Mouse (Mus musculus) intestine, embryonic 14.5 days (tissue): Measurements from ENCODE around the gene Arid1b. TPM values are rescaled to one million over a fixed set of nuclear protein-coding genes. Genes with fewer than 3 reads are reported as not detected.

Experiments
- ATAC-seq: fragments of 200-750 bp; cut with Nextera tagmentation; replicated peaks from 2 replicates; pipeline ENCODE4 v1.8.0; 2017; ENCODE audit warnings: low read depth, moderate number of reproducible peaks, moderate TSS enrichment, moderate library complexity; ENCODE audit not compliant: low FRiP score, low TSS enrichment
- DNase-seq: peaks from one replicate; pipeline ENCODE4 v3.0.0-alpha.2; 2018; ENCODE audit warnings: low spot score
- H3K27ac ChIP-seq: fragments of 300-500 bp; sonication (generic); 2 replicates; pipeline ENCODE4 v1.5.1; 2014; ENCODE audit warnings: low read depth, mild to moderate bottlenecking, control low read depth
- H3K27me3 ChIP-seq: fragments of 300-500 bp; sonication (generic); replicated peaks from 2 replicates; pipeline ENCODE4 v1.6.1; 2014; ENCODE audit warnings: low read length, control low read depth; ENCODE audit not compliant: control insufficient read depth, insufficient read depth
- H3K36me3 ChIP-seq: fragments of 300-500 bp; sonication (generic); 2 replicates; pipeline ENCODE4 v1.6.1; 2014; ENCODE audit warnings: low read length, control low read depth; ENCODE audit not compliant: control insufficient read depth, insufficient read depth
- H3K4me1 ChIP-seq: fragments of 300-500 bp; sonication (generic); replicated peaks from 2 replicates; pipeline ENCODE4 v1.6.1; 2014; ENCODE audit warnings: low read length, control low read depth, mixed read lengths; ENCODE audit not compliant: control insufficient read depth, insufficient read depth
- H3K4me2 ChIP-seq: fragments of 300-500 bp; sonication (generic); 2 replicates; pipeline ENCODE4 v1.6.1; 2014; ENCODE audit warnings: low read length
- H3K4me3 ChIP-seq: fragments of 300-500 bp; sonication (generic); 2 replicates; pipeline ENCODE4 v1.5.1; 2014; ENCODE audit warnings: low read depth, low read length, control low read depth, mixed read lengths
- H3K9ac ChIP-seq: fragments of 300-500 bp; sonication (generic); 2 replicates; pipeline ENCODE4 v1.6.1; 2014; ENCODE audit warnings: mild to moderate bottlenecking, low read length
- H3K9me3 ChIP-seq: fragments of 300-500 bp; sonication (generic); 2 replicates; pipeline ENCODE4 v1.6.1; 2016; ENCODE audit warnings: low read length, control low read depth; ENCODE audit not compliant: control insufficient read depth
- WGBS: fragments of 180-500 bp; shearing (Covaris S2); extraction: QIAGEN DNeasy Blood & Tissue Kit; methylation state at CpG from one replicate; pipeline ENCODE4 v1.1.7; 2014; 5-methylcytosine and 5-hydroxymethylcytosine counted together
- polyA plus RNA-seq: library from polyadenylated mRNA; unstranded; fragments of >200 nt; fragmentation: Nextera tagmentation; extraction: Ambion mirVana; gene quantifications from 2 replicates; pipeline ENCODE4 v1.2.1, GENCODE M21; 2014

The Arid1b gene
- polyA plus RNA-seq, 1 experiment from 2014 or later = 16.4 TPM

DNA sequence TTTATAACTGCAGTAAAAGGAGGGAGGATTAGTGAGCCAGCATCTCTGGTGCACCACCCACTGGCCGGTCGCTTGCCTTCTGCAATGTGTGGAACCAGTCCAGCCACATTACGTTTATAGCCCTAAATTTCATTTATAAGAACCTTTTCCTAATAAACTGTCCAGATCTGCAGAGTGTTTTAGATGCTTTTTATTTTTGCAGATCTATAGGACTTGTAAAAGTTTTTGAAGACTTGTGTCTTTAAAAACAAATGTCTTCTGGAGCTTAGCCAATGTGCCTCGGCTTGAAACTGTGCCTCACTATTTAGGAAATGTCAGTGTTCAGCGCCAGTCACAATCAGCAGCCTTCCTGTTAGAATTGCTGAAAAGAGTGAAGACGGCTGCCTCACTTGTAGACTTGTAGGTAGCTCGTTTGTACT lies 211.0 kb downstream of the Arid1b start:
- H3K27me3 ChIP-seq = no peaks in the 10 kb centered on the region
- 53% methylated on average over 7 of the region's 7 CpGs for WGBS
- H3K9me3 ChIP-seq = no peaks in the 10 kb centered on the region
- ATAC-seq (0 out of 2 replicates have a peak, but pooled peaks have one; percentile 21), DNase-seq (no peak)
- H3K4me3 ChIP-seq = no peak overlapping the region
- H3K27ac ChIP-seq = no peak overlapping the region
- H3K36me3 ChIP-seq = no peaks in the 10 kb centered on the region
- no peak overlapping the region for H3K9ac ChIP-seq
- no peak overlapping the region for H3K4me2 ChIP-seq
- peaks cover 26% of the 10 kb centered on the region for H3K4me1 ChIP-seq

DNA sequence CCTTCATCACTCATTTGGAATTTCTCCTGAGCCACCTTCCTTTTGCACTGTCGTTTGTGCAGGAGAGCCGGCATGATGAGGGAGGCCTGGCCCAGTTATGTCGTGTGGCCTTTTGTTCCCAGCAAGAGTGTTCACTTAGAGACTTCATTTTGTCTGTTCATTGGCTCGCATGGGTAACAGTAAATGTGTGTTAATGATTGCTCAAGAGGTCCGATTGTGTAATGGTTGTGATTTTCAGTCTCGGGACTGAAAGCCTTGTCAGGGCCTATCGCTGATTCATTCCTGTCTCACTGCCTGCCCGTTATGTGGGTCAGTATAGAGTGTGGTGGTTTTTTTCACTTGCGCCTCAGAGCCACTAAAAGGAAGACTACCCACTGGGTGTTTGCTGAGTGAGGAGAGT lies 212.6 kb downstream of the Arid1b start:
- ATAC-seq (no peak), DNase-seq (no peak)
- Histone ChIP-seq H3K9me3 (no peaks in the 10 kb centered on the region), H3K9ac (no peak overlapping the region), H3K4me2 (no peak overlapping the region), H3K36me3 (no peaks in the 10 kb centered on the region), H3K27me3 (no peaks in the 10 kb centered on the region), H3K27ac (no peak overlapping the region), H3K4me3 (no peak overlapping the region), H3K4me1 (peaks cover 40% of the 10 kb centered on the region)
- 72% methylated on average over 9 of the region's 9 CpGs for WGBS

DNA sequence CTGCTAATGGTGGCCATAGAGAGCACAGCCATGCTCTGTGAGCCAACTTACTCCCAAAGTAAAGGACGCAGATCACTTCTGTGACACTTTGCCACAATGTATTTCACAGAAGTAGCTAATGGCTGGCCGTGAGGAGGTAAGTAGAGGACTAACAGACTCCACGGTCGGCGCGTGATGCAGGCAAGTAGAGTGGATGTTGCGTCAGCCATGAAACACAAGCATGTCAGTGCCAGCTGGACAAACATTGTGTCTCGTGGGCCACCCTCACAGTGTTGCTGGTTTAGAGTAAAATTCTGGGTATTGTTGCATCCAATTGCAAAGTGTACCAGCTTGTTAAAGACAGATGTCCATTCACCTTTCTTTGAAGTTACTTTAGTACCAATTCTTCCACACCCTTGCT lies 213.7 kb downstream of the Arid1b start:
- no peak overlapping the region for H3K27ac ChIP-seq
- peaks cover 36% of the 10 kb centered on the region for H3K4me1 ChIP-seq
- WGBS = 96% methylated on average over 8 of the region's 8 CpGs

DNA sequence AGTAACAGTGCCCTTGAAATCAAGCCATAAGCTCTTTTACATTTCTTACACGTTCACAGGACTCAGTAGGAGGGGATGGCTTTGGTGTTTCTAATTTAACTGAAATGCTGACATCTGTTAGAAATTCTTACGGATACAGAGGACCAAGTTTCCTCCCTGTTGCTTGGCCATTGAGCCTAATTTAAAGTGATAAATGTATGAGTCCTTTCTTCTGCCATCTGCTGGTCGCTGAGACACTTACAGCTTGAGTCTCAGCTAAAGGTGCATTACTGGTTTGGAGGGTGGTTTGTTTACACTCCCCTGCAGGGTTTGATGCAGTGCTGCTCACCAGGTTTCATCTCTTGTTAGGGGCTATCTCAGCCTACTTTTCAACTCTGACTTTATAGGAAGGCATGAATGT lies 214.2 kb downstream of the Arid1b start:
- no peak for ATAC-seq
- no peak for DNase-seq
- H3K4me3 ChIP-seq = no peak overlapping the region
- no peaks in the 10 kb centered on the region for H3K27me3 ChIP-seq
- H3K9ac ChIP-seq = no peak overlapping the region
- peaks cover 34% of the 10 kb centered on the region for H3K4me1 ChIP-seq
- WGBS = 37% methylated on average over 3 of the region's 3 CpGs
- H3K9me3 ChIP-seq = no peaks in the 10 kb centered on the region
- H3K27ac ChIP-seq = no peak overlapping the region
- no peaks in the 10 kb centered on the region for H3K36me3 ChIP-seq
- H3K4me2 ChIP-seq = no peak overlapping the region

More for the DNA sequence above, 213.7 kb downstream of the Arid1b start:
- Histone ChIP-seq H3K4me3 (no peak overlapping the region), H3K27me3 (no peaks in the 10 kb centered on the region), H3K36me3 (no peaks in the 10 kb centered on the region), H3K9me3 (no peaks in the 10 kb centered on the region), H3K9ac (no peak overlapping the region), H3K4me2 (no peak overlapping the region)
- no peak for DNase-seq
- no peak for ATAC-seq

DNA sequence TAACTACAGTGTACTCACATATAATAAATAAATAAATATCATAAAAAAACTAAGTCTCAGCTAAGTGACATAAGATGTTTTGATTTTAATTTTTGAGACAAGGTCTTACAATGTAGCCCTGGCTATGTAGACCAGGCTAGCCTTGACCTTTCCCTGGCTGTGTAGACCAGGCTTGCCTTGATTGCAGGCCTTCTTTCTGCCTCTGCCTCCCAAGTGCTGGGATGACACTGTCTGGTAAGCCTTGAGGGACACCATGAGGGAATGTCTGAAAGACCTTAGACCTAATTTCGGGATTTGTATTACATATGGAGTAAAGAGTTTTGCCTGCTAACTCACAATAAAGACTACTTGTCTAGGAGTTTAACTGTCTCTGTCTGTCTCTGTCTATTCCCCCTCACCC lies 214.9 kb downstream of the Arid1b start:
- DNase-seq (no peak), ATAC-seq (no peak)
- Histone ChIP-seq H3K4me3 (no peak overlapping the region), H3K4me1 (peaks cover 34% of the 10 kb centered on the region), H3K9me3 (no peaks in the 10 kb centered on the region), H3K27ac (no peak overlapping the region), H3K36me3 (no peaks in the 10 kb centered on the region), H3K27me3 (no peaks in the 10 kb centered on the region), H3K4me2 (no peak overlapping the region), H3K9ac (no peak overlapping the region)
- 97% methylated on average over 1 of the region's 1 CpGs for WGBS

DNA sequence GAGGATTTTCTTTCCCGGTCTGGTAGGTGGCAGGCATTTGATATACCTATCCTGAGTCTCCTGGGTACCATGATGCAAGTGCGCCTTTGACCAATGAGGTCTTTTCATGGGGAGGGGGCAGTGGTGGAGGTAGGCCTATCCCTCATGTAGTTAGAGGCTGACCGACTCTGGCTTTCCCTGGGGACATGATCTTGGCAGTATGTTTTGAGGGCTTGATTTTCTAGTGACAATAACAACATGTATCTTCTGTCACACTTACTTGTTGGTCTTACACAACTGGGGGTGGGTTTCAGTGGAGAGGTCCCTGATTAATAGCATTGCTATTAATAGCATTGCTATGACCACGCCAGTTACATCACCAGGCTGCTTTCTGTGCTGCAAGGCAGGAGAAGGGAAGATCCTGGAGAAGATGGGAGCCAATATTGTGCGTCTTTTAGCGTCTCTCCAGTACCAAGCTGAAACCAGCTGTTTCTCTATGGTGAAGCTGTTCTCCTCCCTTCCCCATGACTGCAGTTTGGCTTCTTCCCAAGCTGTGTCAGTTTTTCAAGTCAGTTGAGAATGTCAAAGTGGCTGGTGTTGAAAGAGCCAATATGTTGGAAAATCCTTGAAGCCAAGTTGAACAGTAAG lies 216.1 kb downstream of the Arid1b start:
- Histone ChIP-seq H3K9me3 (no peaks in the 10 kb centered on the region), H3K36me3 (no peaks in the 10 kb centered on the region), H3K27me3 (no peaks in the 10 kb centered on the region), H3K4me1 (peaks cover 27% of the 10 kb centered on the region), H3K9ac (no peak overlapping the region), H3K4me2 (no peak overlapping the region), H3K27ac (peak overlapping the region; percentile 16; the same call in 1 of the 2 replicates), H3K4me3 (no peak overlapping the region)
- DNase-seq (no peak), ATAC-seq (no peak)
- 66% methylated on average over 6 of the region's 6 CpGs for WGBS

DNA sequence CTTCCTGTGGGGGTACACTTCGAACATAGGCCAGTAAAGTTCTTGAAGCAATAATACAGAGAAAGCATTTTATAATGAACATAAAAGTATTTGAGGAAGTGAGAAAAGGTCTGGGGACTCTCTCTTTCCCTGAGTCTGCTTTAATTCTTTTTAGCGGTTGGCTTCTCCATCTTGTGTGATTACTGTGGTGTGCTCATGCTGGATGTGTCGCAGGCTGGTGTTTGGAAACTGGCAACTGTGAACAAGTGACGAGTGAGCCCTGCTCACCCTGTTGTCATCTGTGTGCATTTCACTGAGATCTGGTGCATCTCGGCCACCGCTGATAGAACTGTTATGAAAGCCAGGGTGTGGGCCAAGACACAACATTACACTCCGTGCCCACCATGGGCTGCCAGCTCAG lies 216.8 kb downstream of the Arid1b start:
- Histone ChIP-seq H3K27ac (no peak overlapping the region), H3K4me3 (no peak overlapping the region), H3K36me3 (no peaks in the 10 kb centered on the region), H3K9me3 (no peaks in the 10 kb centered on the region), H3K27me3 (no peaks in the 10 kb centered on the region), H3K4me1 (peaks cover 27% of the 10 kb centered on the region), H3K4me2 (no peak overlapping the region), H3K9ac (no peak overlapping the region)
- DNase-seq (no peak), ATAC-seq (no peak)
- 90% methylated on average over 7 of the region's 7 CpGs for WGBS

DNA sequence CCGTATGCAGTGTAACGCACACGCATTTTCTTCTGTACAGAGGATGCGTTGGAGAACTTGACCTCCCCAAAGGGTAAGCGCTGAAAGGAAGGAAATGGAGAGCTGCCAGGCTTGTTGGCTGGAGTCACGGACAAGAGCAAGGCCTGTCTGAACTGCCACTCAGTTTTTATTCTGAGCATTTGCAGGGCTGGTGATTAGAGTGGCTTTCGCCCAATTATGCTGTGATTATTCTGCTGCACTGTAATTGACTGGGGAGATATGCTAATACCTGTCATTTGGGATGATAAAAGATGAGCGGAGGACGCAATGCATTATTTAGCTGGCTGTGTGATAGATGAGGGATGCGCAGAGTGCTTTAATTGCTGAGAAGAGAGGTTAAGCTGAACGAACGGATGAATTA lies 218.0 kb downstream of the Arid1b start:
- 55% methylated on average over 12 of the region's 12 CpGs for WGBS

DNA sequence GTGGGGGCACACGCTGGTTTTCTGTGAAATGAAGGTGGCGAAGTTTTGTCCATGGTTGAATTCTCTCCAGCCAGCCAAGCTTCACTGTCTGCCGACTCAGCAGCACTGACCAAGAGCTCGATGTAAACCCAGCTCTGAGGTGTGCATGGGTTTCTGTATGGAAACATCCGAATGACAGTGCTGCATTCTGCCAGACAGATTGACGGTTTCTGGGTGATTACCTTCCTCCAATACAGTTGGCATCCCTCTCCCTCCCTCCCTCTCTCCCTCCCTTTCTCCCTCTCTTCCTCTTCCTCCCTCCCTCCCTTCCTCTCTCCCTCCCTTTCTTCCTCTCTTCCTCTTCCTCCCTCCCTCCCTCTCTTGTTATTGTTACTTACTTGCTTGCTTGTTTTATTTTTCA lies 219.3 kb downstream of the Arid1b start:
- Histone ChIP-seq H3K36me3 (no peaks in the 10 kb centered on the region), H3K27ac (no peak overlapping the region), H3K4me1 (peaks cover 36% of the 10 kb centered on the region), H3K4me2 (no peak overlapping the region), H3K9ac (no peak overlapping the region), H3K27me3 (no peaks in the 10 kb centered on the region), H3K4me3 (no peak overlapping the region), H3K9me3 (no peaks in the 10 kb centered on the region)
- DNase-seq (no peak), ATAC-seq (no peak)
- 68% methylated on average over 6 of the region's 6 CpGs for WGBS

More for the DNA sequence above, 218.0 kb downstream of the Arid1b start:
- Histone ChIP-seq H3K9me3 (no peaks in the 10 kb centered on the region), H3K27ac (no peak overlapping the region), H3K9ac (no peak overlapping the region), H3K36me3 (no peaks in the 10 kb centered on the region), H3K4me2 (no peak overlapping the region), H3K4me1 (peaks cover 30% of the 10 kb centered on the region), H3K4me3 (no peak overlapping the region), H3K27me3 (no peaks in the 10 kb centered on the region)
- ATAC-seq (no peak), DNase-seq (no peak)
